Mouse (Mus musculus) CD4-positive naive resting alpha-beta T cell, adult 57 days (primary cell): Measurements from ENCODE around the gene Igfbp6. TPM values are rescaled to one million over a fixed set of nuclear protein-coding genes. Genes with fewer than 3 reads are reported as not detected.

ENCODE experiments used
- total RNA-seq: library from RNA; stranded (reverse); gene quantifications from one replicate; pipeline ENCODE4 v1.2.4, GENCODE M21; 2023

Igfbp6 gene
- total RNA-seq = 7.7 TPM

DNA sequence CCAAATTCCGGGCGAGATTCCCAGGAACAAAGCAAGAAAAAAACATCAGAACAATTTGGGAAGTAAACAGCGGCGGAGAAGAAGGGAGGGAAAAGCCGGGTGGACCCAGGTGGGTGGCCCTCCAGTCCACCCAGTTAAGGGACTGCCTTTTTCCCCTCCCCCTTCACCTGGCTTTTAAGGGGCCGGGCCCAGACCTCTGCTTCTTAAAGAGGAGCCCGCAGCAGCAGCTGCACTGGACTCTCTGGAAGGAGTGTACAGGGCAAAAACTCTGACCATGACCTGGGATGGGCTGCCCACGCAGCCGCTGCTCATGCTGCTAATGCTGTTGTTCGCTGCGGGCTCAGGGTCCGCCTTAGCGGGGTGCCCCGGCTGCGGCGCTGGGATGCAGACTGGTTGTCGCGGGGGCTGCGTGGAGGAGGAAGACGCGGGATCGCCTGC lies at the start of gene Igfbp6:
Igfbp6 (plus strand) TSS at position 89 of the 438 bp plus-strand sequence.

DNA sequence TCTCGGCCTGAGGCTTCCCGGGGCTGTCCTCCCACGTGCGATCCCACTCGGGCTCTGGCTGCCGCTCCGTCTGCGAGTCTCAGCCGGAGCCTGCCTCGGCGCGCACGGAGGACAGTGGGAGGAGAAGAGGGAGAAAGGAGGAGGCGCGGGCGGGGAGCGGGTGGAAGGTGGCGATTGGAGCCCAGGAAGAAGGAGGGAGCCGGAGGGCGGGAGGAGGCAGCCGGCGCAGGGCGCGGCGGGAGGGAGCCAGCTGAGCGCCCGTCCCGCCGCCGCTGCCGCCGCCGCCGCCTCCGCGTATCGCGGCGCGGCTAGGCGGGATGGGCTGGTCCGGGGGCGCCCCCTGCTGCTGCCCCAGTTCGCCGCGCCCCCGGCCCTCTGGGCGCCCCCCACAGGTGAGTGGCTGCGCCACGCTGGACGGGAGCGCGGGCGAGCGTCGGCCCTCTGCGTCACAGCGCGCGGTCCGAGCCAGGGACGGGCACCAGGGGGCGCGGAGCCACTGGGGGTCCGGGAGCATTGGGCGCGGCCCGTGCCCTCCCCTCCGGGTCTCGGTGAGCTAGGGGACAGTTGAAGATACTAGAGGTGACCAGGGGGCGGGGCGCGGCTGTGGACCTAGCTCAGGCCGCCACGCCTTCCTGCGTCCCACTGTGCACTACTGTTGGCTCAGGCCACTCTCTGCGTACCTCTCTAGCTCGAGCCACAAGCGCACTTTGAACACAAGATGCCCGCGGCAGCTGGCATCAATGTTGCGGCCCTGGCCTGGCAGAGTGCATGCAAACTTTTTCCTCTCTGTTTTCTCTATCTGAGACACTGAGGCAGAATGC lies 43.8 kb upstream of the Igfbp6 start, which contains the start of gene Tns2:
Tns2 (plus strand) TSS at position 253 of the 821 bp plus-strand sequence.

DNA sequence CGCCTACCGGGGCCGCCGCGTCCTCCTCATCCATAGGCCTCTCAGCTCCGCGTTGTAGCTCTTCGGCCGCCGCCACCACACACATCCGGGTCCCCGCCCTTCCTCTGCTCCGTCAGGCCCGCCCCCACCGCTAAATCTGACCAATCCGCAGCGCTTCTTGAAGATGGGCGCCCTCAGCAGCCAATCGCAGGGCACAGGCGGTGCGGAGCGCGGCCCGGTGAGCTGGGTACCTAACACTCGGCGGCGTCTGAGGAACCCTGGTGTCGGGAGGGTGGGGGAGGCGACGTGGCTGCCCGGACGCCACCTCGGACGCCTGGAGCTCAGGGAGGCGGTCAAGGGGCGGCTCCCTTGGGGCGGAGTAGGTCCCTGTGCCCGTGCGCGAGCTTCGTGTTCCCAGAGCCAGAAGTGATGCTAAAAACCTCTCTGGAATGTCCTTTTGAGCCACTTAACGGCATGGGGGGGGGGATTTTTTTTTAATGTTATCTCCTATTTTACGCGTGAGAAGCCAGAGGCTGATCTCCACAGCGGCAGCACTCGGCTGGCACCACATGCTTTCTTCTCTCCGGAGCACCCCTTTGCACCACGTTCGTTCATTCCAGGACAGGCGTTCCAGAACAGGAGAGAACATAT lies 7.9 kb upstream of the Igfbp6 start, which contains the start of gene Spryd3:
Spryd3 (minus strand) TSS at position 106 of the 630 bp plus-strand sequence.

DNA sequence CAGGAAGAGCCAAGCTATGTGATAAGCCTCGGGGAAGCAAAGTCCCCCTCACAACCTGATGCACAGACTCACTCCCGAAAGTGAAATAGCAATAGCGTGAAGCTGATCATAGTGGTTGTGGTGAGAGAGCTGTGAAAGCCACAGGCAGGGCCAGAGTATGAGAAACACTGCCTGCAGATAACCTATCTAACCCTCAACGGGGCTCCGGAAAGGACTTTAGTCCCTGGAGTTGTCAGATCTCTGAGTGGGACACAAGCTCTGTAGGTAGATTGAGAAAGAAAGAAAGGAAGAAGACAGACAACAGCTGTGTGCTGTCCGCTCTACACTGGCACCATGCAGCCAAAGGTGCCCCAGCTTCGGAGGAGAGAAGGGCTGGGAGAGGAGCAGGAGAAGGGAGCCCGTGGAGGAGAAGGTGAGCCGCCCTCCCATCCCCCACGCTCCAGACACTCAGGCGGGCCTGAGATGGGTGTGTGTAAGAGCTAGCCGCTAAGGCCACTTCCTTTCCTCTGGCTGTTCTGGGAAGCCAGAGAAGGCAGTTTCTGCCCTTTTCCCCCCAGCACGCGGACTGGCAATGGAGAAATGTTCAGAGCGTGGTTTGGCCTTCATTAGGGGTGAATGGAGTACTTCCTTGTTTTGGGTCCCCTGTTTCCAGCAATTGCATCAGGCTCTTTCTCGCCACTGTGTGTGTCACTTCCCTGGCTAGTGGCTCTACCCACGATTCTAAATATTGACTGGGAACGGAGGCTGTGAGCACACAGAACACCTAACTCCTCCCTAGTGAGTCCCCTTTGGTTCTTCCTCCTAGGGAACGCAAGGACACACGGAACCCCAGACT lies 6.4 kb downstream of the Igfbp6 start, which contains the start of gene Soat2:
Soat2 (plus strand) TSS at position 226 of the 835 bp plus-strand sequence.

Other genes with a start within 250 kb of the Igfbp6 start
- gene Krt4, start 219.6 kb upstream of the Igfbp6 start, total RNA-seq = not detected
- not detected for gene Krt79, start 204.0 kb upstream of the Igfbp6 start, total RNA-seq
- not detected for gene Krt78, start 190.1 kb upstream of the Igfbp6 start, total RNA-seq
- 1.2 TPM for gene Krt8, start 139.9 kb upstream of the Igfbp6 start, total RNA-seq
- 1.6 TPM for gene Krt18, start 116.2 kb upstream of the Igfbp6 start, total RNA-seq
- gene Eif4b, start 70.6 kb upstream of the Igfbp6 start, total RNA-seq = 252 TPM
- gene Tns2, start 43.9 kb upstream of the Igfbp6 start, total RNA-seq = 1.5 TPM
- 30.4 TPM for gene Spryd3, start 8.1 kb upstream of the Igfbp6 start, total RNA-seq
- gene Soat2, start 6.2 kb downstream of the Igfbp6 start, total RNA-seq = 1.1 TPM
- gene Zfp740, start 58.9 kb downstream of the Igfbp6 start, total RNA-seq = 113 TPM
- gene Csad, start 60.4 kb downstream of the Igfbp6 start, total RNA-seq = 24.6 TPM
- 694 TPM for gene Itgb7, start 87.6 kb downstream of the Igfbp6 start, total RNA-seq
- gene Rarg, start 113.2 kb downstream of the Igfbp6 start, total RNA-seq = 27.7 TPM
- not detected for gene Gm9918, start 126.2 kb downstream of the Igfbp6 start, total RNA-seq
- gene Mfsd5, start 135.1 kb downstream of the Igfbp6 start, total RNA-seq = 28.6 TPM
- gene Espl1, start 151.9 kb downstream of the Igfbp6 start, total RNA-seq = 0.71 TPM
- 522 TPM for gene Pfdn5, start 181.8 kb downstream of the Igfbp6 start, total RNA-seq
- 78.3 TPM for gene Myg1, start 187.3 kb downstream of the Igfbp6 start, total RNA-seq
- 45.9 TPM for gene Aaas, start 206.4 kb downstream of the Igfbp6 start, total RNA-seq
- gene Sp7, start 222.8 kb downstream of the Igfbp6 start, total RNA-seq = not detected